Mouse (Mus musculus) thymus, adult 2 months (tissue): ENCODE data around the gene Ubr4.

Experiments used
- CTCF ChIP-seq: fragments of 200-500 bp; IDR thresholded peaks from 2 replicates; pipeline ENCODE4 v1.5.1; 2012; ENCODE audit warnings: mild to moderate bottlenecking, control low read depth, low read length, moderate library complexity, borderline replicate concordance; ENCODE audit not compliant: control insufficient read depth, poor library complexity, insufficient read depth; ENCODE audit errors: extremely low read depth
- POLR2A ChIP-seq: fragments of 200-500 bp; IDR thresholded peaks from 2 replicates; pipeline ENCODE4 v1.6.1; 2012; ENCODE audit warnings: mild to moderate bottlenecking, low read length, control low read depth, moderate library complexity; ENCODE audit not compliant: control insufficient read depth, poor library complexity, insufficient read depth; ENCODE audit errors: extremely low read depth

- TF ChIP-seq CTCF (no peak), POLR2A (no peak)
Measured at GRCm38 (mm10) chr4:139432966-139433765, 80.8 kb downstream of the Ubr4 start.
